Mouse (Mus musculus) right cerebral cortex, postnatal 4 days (tissue): ENCODE results near the gene Parvb.

Source experiments
- DNase-seq: peaks from one replicate; pipeline ENCODE4 v3.0.0-alpha.2; 2022

The Parvb gene

DNA sequence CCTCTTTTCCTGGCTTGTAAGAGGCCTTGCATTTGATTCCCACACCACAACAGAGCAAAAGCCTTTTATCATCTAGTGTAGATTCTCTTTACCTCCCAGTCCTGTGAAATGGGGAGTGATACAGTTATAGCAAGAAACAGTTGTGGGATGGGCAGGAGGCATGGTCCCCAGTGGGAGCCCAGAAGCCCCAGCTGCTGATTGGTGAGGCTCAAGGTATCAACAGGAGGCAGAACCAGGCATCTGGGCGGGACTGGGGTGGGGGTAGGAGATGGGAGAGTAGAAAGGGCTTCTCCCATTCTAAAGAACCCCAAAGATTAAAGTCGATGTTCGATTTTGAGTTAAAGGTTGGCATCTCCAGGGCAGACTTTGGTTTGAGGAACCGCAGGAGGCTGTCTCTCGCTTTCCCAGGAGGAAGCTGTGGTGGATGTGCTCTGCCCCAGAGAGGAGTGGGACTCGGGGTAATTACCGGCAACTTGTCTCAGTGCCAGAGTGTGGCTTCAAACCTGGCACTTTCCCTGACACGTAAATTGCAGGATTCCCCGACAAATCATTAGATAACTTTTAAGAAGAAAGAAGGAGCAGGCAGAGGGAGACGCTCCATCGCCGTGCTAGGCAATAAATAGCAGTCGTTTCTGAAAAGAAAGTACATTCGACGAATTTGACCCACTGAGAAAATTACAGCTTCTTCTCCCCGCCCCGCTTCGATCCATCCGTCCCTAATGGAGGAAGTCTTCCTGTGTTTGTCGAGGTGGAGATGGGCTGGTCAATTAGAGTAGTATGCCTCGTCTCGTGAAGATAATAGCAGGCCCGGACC is 13.7 kb upstream of the Parvb start:
- no peak for DNase-seq

GRCm38 (mm10) chr15:84218783-84219271 is 13.0 kb upstream of the Parvb start:
- no peak for DNase-seq

DNA sequence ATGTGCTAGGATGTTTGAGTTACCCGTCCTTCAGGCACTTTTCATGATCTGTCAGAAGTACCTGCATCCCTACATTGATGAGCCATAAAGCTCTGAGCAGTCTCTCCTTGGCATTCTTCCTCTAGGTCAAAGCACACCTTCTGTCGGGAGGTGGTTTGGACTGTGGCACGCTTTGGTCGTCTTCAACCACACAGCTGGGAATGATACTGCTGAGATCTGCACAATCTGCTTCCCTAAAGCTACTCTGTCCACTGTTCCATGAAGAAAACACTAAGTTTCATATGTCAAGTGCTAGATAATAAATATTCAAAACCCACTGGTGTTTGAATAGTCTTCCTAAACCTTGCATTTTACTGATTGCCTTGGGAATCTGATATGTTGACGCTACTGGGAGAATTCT is 10.3 kb upstream of the Parvb start:
- no peak for DNase-seq

GRCm38 (mm10) chr15:84223423-84223822 is 8.4 kb upstream of the Parvb start:
- no peak for DNase-seq

GRCm38 (mm10) chr15:84224779-84225178 is 7.1 kb upstream of the Parvb start:
- no peak for DNase-seq

- DNase-seq: no peak
These were observed 4.9 kb upstream of the Parvb start for GRCm38 (mm10) chr15:84226918-84227317.

DNA sequence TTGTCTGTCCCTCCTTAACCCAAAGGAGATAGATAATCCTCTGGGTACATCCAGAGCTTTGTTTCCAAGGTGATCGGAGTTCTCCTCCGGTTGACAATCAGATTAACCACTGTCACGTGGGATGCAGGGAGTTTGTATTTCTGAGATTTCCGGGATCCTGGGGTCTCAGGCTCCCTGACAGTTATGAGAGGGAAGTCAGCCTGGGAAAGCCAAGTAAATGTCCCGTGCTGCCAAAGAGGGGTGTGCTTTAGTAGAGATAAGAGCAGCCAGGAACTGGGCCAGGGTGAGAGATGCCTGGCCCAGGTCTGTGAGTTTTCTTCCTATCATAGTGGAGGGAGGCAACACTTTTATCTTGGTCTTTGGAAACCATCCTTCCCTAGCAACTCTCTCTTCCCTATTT is 1.2 kb upstream of the Parvb start:
- DNase-seq: no peak

- DNase-seq: peak; percentile 43
These were observed 630 bp upstream of the Parvb start for GRCm38 (mm10) chr15:84231113-84231712.

DNA sequence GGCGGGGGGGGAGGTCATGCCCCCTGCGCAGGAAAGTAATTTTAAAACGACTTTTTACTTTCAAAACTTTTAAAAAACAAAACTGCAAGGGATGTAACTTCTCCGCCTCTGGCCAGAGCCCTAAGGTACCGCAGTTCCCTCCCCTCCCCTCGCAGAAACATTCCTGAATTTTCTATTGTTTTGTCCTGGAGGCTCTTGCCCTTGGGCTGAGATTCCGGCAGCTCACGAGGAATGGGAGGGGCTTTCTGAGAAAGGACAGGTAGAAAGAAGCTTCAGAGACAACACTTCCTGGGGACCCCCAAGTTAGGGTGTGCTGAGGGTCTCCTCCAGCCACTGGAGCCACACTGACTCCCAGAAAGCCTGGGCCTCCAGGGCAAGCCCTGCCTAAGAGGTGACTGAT is 766 bp downstream of the Parvb start:
- no peak for DNase-seq

GRCm38 (mm10) chr15:84234794-84235581 is 3.1 kb downstream of the Parvb start:
- no peak for DNase-seq

DNA sequence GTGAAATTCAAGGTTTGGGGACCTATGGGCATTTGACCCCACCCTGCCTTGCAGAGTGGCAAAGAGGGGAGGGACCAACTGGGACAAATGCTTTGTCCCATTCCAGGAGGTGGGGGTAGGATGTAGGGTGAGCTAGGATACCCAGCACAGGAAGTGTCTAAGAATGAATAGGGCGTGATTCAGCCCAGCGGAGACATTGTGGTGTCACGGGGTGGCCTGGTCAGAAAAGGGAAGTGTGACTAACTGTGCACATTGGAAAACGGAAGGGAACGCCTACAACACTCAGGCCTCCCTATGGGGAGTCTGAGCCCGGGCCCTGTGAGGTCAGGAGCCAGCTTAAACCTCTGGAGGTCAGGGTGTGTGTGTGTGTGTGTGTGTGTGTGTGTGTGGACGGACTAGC is 3.8 kb downstream of the Parvb start:
- DNase-seq: no peak

GRCm38 (mm10) chr15:84238552-84238951 is 6.7 kb downstream of the Parvb start:
- no peak for DNase-seq

GRCm38 (mm10) chr15:84238991-84239401 is 7.2 kb downstream of the Parvb start:
- DNase-seq: no peak

GRCm38 (mm10) chr15:84241520-84241919 is 9.7 kb downstream of the Parvb start:
- no peak for DNase-seq

GRCm38 (mm10) chr15:84245104-84245503 is 13.3 kb downstream of the Parvb start:
- DNase-seq: no peak

GRCm38 (mm10) chr15:84246195-84246594 is 14.4 kb downstream of the Parvb start:
- DNase-seq: no peak

DNA sequence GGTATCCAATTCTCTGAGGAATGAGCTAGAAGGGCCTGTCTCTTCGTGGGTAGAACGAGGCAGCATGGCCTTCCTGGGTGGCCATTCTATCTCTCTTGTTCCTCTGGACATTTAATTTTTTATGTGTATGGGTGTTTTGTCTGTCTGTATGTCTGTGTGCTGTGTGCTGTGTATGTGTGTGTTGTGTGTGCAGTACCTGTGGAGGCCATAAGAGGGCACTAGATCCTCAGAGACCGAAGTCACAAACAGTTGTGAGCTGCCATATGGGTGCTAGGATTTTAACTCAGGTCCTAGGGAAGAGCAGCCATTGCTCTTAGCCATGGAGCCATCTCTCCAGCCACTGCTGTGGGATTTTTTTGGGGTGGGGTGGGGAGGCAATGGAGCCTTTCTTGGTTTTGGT is 15.5 kb downstream of the Parvb start:
- DNase-seq: no peak

DNA sequence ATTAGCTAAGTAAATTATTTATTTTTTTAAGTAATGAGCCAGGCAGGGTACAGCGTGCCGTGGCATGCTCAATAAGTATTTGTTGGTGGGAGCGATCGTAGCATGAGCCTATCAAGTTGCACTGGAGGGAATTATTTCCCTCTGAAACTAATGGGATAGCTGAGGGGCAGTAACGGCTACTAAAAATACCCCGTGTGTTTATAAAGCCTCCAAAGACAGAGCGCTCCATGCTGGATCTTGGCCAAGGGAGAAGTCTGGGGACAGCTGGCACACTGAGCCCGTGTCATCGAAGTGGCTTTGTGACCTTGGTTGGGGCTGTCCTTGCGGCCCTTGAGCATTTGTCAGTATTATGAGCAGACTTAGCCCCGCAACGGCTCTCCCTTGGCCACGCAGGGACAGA is 19.4 kb downstream of the Parvb start:
- DNase-seq: no peak

- no peak for DNase-seq
These were observed 20.8 kb downstream of the Parvb start for GRCm38 (mm10) chr15:84252645-84253044.

- DNase-seq: no peak
These were observed 21.9 kb downstream of the Parvb start for GRCm38 (mm10) chr15:84253757-84254156.

DNA sequence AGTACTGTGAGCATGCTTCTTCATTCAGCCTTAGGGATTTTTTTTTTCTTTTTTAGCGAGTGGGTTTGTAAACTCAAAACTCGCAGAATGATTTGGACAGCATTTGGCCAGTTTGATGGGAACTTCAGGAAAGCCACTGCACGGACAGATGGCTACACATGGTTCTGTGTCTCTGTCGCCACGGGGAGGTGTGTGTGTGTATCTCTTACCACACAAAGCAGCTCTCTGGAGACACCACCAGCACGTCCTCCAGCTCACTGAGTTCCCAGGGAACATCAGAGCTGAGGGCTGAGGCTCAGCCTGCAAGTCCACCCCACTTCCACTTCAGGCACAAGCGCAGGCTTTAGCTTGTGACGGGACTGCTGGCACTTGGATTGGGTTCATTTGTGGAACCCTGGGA is 22.5 kb downstream of the Parvb start:
- no peak for DNase-seq

GRCm38 (mm10) chr15:84256254-84256850 is 24.5 kb downstream of the Parvb start:
- DNase-seq: no peak

DNA sequence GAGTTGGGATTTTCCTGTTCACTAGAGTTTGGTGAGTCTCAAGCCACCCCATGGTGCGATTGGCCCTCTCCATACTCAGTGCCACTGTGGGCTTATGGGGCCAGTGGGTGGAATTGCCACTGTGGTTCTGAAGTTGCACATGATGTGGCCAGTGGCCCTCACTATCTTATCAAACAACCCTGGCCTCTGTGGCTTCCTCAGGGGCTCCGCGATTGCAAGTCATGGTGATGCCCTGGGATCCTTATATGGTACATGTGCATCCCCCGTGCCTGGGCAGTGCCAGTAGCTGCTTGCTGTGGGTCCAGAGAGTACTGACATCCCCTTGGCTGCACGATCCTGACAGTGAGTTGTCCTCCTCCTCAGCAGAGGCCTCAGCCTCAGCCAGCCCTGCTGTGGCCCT is 25.0 kb downstream of the Parvb start:
- DNase-seq: no peak
